Mouse (Mus musculus) kidney, postnatal 10 days (tissue): ENCODE results near the gene Gm49322.
A peak's percentile ranks its signal among the peaks of the same experiment; 100 is the strongest.
"Not testable (repeated sequence)": the region's sequence is repeated elsewhere in the genome, so short reads cannot be mapped to it uniquely, and the experiment has no call there.

ENCODE experiments used
- DNase-seq: peaks from one replicate; pipeline ENCODE4 v3.0.0; 2021; ENCODE audit warnings: mixed read lengths

The Gm49322 gene

DNA sequence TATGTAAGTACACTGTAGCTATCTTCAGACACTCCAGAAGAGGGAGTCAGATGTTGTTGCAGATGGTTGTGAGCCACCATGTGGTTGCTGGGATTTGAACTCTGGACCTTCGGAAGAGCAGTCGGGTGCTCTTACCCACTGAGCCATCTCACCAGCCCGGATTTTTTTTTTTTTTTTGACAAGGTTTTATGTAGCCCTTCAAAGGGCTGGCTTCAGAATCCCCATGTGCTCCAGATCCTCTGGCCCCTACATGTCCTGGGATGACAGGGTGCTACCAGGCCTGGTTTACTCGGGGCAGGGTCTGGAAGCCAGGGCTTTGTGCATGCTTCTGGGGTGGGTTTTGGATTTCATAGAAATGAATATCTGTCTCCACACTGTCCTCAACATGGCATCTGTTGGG is at the start of gene Gm49322:
TSS of gene Gm49322 (plus strand) at position 301 of the 400 bp plus-strand sequence.
- not testable (repeated sequence) for DNase-seq

DNA sequence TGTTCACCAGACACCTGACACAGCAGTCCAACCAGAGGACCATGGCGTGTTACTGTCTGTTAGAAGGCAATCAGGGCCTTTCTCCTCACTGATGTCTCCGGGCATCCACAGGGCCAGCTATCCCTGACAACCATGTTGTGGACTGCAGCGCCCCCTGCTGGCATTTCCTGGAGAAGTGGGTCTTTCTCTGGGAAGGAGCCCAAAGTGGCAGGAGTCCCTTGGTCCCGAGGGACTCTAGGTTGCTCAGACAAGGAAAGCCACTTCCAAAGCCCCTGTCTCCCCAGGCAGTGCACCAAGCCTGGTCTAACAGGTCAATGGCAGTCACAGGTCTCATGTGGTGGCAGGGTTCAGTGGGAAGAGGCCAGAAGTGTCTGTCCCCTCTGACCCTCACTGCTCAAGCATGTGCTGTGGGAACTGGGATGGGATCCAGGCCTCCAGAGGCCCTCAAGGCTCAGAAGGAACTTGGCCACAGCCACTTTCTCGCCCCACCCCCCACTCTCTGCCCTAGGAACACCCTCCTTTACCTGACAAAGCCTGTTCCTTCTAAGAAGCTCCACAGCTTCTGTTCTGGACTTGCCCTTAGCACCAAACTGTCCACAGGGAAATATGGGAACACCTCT is 48.4 kb upstream of the Gm49322 start:
- peak; percentile 88 for DNase-seq

DNA sequence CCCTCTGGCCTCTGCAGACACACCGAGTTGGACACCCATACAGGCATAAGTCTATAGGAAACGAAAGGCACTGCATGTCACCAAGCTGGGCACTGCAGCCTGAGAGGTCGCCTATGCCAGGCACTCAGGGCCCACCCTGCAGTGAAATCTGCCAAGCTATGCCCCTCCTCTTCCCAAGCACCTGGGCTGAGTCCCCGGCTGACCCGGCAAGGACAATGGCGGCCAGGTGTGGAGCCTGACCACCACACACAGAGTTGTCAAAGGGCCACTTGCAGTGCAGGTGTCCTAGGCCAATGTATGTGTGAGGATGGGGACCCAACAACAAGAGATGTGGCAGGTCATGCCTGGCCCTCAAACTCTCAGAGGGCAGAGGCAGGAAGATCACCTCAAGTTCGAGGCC is 46.4 kb upstream of the Gm49322 start:
- DNase-seq = no peak

DNA sequence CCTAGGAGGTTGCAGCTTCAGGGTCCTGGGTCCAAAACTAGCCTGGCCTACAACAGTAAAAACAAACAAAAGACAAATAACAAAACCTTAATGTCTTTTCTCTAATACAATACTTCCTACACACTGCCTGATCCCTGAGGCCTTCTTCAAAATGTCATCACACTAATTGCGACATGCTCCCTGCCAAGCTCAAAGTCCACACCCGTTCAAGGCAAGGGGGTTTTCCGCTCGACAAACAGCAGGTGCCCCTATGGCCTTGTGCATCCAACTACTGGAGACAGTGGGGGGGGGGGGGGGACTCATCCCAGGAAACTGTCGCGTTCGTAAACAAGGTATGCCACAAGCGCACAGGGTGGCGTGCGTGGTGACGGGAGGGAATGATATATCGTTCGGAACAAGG is 45.2 kb upstream of the Gm49322 start:
- no peak for DNase-seq

DNA sequence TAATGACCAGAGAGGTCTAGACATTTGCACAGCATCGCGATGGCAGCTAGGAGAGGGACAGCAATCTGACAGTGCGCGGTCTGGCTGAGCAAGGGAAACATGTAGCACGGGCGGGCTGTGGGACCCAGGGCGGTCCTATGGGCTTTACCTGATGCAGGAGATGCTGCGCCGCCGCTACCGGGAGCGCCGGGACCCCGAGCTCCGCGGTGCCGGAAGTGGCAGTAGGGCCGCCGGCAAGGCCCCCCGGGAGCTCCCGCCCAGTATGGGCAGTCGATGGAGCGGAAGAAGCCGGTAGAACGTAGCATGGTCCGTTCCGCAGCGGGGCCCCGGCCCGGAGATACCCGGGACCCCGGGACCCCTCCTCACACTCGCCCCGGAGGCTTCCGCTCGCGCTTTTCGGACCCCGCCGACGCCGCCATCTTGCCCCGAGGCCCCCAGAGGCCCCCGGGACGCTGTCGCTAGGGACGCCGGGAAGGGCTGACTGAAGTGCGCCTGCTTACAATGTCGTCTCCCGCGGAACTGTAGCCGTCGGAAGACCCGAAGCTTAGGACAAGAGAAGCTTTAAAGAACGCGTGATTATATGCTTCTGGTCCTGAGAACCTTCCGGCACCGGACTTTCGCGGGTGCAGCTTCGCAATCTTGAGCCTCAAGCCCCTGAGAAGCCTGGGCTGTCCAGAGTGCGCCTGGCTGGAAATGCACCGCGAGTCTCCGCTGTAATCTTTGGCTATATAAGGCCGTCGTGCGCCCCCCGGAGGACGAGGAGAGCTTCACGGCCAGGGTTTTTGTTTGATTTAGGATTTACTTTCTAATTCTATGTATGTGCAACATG is 44.5 kb upstream of the Gm49322 start, which contains the start of gene Rexo1:
TSS of gene Rexo1 (minus strand) at position 445 of the 829 bp plus-strand sequence.
- peak; percentile 96 for DNase-seq

DNA sequence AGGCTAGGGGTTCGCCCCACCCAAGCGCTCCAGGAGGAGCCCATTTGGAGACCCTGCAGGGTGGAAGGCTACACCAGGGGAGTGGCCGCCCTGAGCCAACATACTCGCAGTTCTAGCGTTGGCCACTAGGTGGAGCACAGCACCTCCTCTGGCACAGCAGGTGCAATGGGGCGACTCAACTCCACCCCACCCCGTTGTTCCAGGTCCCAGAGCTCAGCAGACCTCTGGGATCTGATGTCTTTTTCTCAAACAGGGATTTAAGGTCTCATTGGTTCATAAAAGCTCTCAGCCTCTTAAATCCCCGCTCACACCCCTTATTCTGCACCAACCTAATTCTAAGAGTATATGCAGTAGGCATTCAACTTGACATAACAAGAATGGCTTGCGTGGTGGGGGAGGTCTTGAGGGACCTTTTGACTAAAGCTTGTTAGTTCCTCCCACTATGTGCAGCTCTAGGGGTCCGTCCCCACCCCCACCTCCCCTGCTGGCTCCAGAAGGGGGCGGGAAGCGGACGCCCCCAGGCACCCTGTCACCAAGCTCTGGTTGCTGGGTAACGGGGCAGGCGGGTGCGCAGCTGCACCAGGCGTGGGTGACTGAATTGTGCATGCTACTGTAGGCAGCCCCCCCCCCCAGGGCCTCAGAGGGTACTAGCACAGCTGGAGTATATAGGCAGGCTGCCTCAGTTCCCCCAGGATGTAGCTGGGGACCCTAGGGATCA is 39.3 kb upstream of the Gm49322 start:
- peak; percentile 93 for DNase-seq

DNA sequence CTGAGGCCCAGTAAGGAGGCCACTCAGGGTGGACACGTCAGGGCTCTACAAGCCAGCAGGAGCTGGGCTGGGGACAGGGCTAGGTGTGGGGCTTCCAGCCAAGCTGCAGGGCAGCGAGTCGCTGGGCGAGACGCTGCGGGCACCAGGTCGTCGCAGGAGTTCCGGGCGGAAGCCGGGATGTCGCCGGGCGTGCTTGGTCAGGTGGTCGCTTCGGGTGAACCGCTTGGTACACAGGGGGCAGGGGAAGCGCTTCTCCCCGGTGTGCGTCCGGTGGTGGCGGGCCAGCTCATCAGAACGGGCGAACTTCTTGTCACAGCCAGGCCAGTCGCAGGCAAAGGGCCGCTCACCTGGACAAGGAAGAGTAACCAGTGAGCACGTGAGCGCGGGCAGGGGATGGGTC is 36.9 kb upstream of the Gm49322 start:
- DNase-seq = no peak

DNA sequence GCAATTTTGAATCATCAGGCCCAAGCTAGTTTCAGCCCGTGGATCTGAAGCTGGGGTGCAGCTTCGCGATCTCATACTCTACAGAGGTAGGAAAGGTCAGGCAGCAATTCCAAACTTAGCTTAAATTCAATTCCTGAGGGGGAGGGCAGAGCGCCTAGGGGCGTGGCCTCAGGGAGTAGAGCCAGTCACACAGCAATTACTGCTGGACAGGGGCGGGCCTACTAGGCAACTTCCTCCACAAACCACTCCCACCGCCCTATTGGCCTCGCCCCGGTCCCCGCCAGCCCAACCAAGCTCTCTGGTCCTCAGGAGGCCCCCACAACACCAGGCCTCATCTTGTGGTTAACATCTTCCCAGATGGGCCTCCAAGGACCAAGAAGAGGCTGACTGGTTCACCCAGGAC is 36.2 kb upstream of the Gm49322 start:
- peak; percentile 78 for DNase-seq

DNA sequence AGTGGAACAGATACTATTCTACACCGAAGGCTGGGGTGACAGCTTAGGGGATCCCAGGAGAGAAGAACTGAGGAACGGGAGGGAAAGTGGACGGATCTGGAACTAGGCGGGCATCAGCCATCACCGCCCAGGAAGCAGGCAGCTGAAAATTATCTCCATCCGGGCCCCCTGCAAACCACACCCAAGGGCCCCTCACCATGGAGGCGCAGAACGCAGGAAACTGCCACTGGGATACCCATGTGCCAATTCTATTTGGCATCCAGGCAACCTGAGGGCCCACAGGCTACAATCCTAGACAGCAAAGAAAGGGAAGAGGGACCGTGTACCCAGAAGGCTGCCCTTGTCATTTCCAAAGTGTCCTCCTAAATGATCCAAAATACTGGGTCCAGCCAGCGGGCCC is 35.4 kb upstream of the Gm49322 start:
- no peak for DNase-seq

DNA sequence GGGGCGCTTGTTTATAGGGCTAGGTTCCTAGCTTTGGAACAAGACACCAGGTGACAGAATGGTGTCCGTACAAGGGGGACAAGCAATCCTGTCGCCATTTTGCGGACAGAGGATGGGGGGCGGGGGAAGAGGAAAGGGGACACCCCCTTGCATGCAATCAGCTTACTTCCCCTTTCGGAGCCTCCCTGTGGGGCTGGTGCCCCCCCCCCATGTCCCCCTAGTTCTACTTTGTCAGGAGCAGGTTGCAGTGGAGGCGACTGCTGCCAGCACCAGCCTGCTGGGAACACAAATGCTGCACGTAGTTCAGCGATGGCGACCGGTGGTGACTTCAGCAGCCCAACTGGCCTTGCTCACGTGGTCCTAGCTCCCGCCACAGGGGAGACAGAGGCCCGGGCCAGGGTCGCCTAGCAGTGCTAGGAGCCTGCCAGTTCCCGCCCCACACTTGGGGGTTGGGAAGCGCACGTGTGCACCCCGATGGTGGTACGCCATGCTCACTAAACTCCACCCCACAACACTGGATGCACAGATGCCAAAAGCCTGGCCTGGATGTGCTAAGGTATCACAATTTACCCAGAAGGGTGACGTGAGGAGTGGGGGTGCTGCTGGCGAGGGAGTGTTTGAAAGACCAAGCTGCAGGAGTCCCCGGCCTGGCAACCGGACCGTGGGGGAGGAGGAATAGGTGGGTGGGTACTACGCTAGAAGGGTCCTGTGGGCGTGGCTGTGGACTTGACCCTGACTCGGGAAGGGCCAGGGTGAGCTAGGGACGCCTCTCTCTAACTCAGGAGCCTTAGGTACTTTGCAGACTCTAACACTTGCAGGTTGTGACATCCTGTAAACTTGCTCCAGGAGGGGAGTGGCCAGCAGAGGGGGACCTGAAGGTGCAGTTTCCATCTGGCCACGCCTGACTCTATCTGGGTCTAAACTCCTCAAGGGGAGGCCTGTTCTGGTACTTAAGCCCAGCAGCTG is 34.7 kb upstream of the Gm49322 start:
- peak; percentile 37 for DNase-seq

DNA sequence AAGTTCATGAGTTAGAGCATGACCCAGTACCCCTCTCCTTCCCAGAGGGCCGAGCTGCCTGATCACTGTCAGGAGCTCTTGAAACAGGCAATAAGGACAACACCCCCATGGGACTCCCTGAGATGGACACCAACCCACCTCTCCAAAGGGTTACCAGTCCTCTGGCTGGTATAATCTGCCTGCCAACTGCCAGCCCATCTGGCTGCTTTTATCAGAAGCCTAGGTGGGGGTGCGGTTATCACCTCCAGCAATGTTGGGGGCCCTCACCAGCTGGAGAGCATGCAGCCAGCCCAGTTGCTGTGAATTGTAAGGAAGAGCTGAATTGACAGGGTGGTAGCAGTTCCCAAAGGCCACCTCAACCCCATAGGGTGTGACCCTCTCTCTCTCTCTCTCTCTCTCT is 33.3 kb upstream of the Gm49322 start:
- DNase-seq = no peak

DNA sequence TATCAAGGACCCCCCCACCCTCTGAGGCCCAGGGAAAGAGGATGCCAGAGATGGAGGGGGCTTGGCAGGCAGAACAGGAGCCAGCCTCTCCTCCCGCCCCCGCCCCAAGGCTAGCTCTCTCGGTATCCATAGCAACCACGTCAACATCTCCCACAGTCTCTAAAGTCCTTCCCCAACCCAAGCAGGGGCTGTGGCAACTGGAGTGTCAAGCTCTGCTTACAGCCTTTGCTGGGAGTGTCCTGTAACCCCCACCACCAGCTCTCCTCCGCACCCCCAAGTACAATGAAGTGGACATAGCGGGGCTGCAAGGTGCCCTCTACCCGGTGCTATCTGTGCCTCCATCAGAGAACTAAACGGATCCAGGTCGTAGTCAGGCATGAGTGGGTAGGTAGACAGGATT is 31.9 kb upstream of the Gm49322 start:
- no peak for DNase-seq

DNA sequence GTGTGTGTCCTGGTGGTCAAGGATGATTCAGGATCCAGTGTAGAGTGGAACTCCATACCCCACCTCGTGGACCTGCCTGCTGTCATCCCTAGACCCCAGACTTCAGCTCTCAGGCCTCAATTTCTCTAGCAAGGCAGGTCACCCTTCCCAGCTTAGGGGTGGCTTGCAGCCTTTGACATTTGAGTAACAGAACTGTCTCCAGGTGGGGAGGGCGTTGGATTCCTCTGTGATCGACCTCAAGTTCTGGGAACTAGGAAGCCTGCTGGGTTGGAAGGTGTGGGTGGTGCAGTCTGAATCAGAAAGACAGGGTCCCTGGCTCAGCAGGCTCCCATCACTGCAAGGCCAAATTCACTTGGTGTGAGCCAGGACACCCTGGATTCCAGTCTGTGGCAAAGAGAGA is 30.9 kb upstream of the Gm49322 start:
- no peak for DNase-seq

DNA sequence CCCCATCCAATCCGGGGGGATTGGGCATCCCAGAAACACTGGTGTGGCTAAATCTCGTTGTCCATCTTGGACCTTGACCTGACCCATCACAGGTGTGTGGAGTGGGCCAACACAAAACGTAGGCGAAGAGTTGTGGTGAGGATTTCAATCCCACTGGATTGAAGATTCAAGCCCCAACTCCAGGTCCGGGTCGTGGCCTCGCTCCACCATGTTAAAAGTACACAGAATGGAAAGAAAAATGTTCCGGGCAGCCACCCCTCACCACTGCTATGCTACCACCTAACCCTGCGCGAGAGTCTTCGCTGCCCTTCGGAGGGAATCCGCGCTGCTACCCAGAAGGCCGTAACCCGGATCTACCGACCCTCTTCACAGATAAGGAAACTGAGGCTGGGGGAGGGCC is 29.9 kb upstream of the Gm49322 start:
- no peak for DNase-seq

DNA sequence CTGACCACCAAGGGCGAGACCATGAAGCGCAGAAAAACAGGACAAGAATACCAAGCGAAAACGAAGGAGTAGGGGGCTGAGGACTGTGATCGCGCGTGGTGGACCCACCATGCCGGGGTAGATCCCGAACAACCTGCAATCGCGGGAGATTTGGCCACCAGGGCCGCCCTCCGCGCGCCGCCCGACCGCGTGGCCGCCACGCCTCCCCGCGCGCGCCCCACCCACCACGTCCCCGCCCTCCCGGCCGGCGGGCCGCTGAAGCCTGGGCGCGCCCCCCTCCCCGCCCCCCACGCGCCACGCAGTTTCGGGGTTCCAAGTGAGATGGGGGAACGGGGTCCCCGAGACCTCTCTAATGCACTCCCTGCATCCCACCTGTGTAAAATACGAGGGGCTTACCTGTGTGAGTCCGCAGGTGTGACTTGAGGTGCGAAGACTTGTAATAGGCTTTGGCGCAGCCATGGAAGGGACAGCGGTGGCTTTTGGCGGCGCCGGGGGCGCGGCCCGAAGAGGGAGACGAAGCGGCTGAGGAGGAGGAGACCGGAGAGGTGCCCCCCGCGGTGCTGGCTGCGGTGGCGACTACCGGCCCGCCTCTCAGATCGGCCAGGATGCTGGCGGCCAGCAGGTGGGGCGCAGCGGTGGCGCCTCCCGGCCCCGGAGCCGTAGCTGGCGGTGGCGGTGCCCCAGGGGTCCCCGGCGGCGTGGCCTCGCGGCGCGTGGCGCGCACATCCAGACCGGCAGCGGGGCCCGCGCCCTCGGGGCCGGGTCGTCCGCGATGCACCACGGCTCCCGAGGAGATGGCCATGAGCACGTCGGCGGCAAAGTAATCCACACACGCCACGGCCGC is 29.2 kb upstream of the Gm49322 start:
- DNase-seq = peak; percentile 81

DNA sequence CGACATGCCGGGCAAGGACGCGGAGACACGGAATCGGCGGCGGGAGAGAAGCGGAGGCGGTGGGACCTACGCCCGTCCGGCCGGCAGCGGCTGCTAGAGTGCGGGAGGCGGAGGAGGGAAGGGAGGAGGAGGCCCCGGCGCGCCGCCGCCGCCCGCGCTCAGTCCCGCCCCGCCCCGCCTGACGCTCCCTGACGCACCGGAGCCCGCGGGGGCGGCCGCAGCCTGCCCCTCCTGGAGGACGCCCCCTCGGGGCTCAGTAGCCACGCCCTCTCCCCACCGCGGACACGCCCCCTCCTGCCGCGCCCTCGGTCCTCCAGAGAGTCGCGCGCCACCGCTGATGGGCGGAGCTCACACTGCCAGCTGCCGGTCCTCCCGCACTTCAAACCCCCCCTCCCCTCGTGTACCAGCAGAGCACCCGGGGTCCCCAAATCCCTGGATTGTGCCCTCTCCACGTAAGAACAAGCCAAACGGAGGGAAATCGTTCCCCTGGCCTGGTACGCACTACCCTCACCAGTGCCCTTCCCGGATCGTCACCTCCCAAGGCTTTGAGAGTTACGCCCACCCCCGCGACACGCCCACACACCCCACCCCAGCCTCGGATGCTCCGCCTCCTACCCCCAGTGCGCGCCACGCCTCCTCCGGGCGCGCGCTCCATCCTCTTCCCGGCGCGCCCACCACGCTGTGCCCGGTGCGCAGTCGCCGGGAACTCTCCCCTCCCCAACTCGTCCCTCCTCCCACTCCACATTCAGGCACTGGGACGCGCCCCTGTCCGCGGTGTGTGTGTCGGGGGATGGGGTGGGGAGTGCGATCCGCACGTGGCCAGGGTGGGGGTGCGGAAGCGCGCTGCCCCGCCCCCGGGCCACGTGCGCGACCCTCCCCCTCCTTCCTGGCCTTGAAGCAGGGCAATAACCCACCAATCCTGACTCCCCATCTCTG is 28.4 kb upstream of the Gm49322 start, which contains the start of gene Klf16:
TSS of gene Klf16 (minus strand) at position 127 of the 936 bp plus-strand sequence.
- DNase-seq = peak; percentile 99

DNA sequence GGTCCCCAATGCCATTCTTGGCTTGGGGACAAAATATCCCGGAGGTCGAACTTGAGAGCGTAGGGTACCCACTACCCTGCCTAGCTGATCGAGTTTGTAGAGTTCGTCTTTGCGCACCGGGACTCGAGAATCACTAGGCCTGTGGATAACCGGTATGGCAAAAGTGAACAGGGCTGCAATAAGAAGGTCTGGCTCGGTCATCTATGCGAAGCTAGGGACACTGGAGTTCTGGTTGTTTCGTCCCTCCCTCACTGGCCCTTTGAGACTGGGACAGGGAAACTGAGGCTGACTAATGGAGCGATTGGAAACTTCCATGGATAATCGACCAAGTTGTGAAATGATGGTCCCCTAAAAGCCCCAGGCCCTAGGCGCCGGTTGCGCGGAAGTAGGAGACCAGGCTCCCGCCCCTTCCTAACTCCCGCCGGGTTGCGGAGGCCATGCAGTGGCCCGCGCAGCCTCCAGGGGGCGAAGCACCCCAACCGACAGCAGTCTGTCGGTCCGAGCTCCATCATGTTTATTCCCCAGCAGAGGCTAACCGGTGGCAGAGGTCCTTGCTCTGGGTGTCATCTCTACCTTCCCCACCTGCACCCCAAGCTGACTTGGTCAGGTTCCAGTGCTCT is 27.6 kb upstream of the Gm49322 start:
- peak; percentile 92 for DNase-seq

DNA sequence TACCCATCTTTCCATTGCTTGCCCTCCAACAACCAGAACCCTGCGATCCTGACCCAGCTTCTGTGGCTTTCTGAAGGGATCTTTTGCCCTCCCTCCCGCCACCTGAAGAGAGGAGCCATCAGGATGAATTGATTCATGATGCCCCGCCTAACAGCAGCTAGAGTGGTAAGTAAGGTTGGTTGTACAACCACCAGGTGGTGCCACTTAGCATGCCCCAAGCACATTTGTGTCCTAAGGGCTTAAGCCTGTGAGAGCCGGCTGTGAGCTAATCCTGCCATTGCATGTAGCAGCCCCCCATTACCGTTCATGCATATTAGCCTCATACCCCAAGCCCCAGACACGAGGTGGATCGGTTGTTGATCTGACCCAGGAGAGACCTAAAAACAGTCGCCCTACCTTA is 26.9 kb upstream of the Gm49322 start:
- DNase-seq = peak; percentile 82

DNA sequence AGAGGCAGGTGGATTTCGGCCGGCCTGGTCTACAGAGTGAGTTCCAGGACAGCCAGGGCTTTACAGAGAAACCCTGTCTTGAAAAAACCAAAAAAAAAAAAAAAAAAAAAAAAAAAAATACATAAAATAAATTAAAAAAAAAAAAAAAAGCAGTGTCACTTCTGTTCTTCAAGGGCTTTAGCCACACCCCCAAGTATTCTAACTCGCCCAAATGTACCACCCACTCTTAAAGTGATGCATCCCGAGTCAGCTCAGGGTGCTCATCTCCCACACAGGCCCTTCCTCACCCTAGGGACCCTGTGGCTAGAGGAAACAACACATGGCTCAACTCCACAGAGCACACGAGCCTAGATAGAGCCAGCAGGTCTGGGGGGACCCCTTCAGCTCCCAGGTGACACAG is 22.8 kb upstream of the Gm49322 start:
- DNase-seq = no peak

DNA sequence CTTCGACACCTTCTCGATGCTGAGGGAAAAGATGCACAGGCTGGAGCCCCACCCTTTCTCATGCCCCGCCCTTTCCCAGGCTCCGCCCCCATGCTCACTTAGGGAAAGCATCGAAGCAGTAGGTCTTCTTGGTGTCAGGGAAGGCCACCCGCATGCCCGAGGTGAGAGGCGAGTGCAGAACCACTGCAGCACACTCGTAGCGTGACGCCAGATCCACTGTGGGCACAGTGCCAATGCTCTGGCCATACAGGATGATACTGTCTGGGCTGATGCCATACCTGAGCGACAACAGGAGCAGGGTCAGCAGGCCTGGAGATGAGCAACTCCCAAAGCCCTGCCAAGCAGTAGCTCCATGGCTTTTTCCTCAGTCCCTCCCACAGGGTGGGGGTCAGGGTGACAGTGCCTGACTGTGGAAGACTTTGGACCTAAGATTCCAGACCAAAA is 21.8 kb upstream of the Gm49322 start:
- DNase-seq = peak; percentile 78
